In the genomic region with DNA sequence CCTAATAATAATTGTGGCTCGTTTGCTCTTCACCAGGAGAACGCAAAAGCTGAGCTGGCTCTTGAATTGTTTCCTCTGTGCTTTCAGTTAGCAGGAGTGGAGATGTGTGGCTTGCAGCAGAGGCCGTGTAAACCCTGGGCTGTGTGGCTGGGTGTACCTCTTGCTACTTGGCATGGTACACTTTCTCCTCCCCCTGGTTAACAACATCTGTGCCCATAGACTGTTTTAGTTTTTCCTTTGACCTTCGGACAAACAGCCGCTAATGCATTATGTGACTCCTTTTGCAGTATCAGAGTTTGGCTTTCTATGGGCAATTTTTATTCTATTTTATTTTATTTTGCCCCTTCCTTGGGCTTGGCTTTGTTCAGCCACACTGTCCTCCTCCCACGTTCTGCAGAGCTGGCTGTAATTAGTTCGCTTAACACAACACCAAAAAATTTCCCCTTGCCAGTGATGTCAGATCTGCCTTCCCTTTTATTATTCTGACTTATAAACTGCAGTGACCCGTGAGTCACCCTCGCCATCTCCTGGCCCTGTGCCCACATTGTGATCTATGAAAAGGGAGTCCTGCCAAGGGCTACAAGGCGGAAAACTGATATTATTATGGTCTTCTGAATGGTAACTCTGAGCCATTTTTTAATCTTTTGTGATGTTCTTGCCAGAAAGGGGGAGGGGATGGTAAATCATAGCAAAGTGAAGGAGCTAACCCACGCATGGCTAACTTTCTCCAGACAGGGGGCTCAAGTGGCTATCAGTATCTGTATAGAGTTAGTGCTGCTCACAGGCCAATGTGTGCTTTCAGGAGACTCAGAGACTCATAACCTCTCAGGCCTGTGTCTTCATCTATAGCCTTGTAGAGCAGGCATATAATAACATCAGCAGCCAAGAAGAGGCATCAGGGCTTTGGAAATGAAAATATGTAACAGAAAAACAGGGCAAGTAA, we compare ENCODE assay signal across 8 mouse cellular contexts.
DNase-seq lines count a peak whose midpoint lies in the region; ATAC-seq and TF ChIP-seq lines count a peak whose summit lies in the region.

No protein-coding gene starts in this region.

- H3K9ac ChIP-seq in intestine, embryonic 16.5 days (ENCODE audit: low read depth, low read length) = no peak overlapping the region
- H3K9ac ChIP-seq in liver, postnatal 0 days (replicated peaks) = no peak overlapping the region

- H3K4me1 ChIP-seq in intestine, embryonic 16.5 days (ENCODE audit: control insufficient read depth, insufficient read depth, low read length) = peaks cover 26% of the 10 kb centered on the region
- peaks cover 8% of the 10 kb centered on the region; the same call in 1 of the 2 replicates for H3K4me1 ChIP-seq in liver, postnatal 0 days (ENCODE audit: insufficient read depth)

- no peak for TF ChIP-seq CTCF in liver, postnatal 0 days (IDR thresholded peaks at IDR 0.05; ENCODE audit: low read depth)

- ATAC-seq in intestine, embryonic 16.5 days = peak; percentile 57
- peak; percentile 50 for ATAC-seq in liver, postnatal 0 days

- no peaks in the 10 kb centered on the region for H3K9me3 ChIP-seq in intestine, embryonic 16.5 days (ENCODE audit: control insufficient read depth, low read length)
- H3K9me3 ChIP-seq in liver, postnatal 0 days (ENCODE audit: low read length) = no peaks in the 10 kb centered on the region

- peak; percentile 36 for DNase-seq in 3134 (ENCODE audit: extremely low read depth, insufficient read length, low spot score)
- peak; percentile 92 for DNase-seq in adrenal gland, postnatal 14 days
- peak; percentile 97 for DNase-seq in heart, adult 11 months
- DNase-seq in liver, postnatal 0 days = peak; percentile 49
- peak; percentile 72 for DNase-seq in ovary, postnatal 36 days (ENCODE audit: low spot score)
- DNase-seq in layer of hippocampus, postnatal 25 days (ENCODE audit: extremely low spot score in 1 of 2, low spot score in 1 of 2) = no peak
- no peak for DNase-seq in thymus, postnatal 36 days

- no peak overlapping the region for H3K4me2 ChIP-seq in intestine, embryonic 16.5 days (ENCODE audit: low read depth, low read length)
- no peak overlapping the region for H3K4me2 ChIP-seq in liver, postnatal 0 days (ENCODE audit: low read depth, low read length)

- H3K36me3 ChIP-seq in intestine, embryonic 16.5 days (ENCODE audit: control insufficient read depth, insufficient read depth, low read length) = no peaks in the 10 kb centered on the region
- peaks cover 3% of the 10 kb centered on the region; the same call in 1 of the 2 replicates for H3K36me3 ChIP-seq in liver, postnatal 0 days (replicated peaks; ENCODE audit: insufficient read depth, low read length)

- 0 out of 2 replicates have a peak overlapping the region, but pooled peaks have one; percentile 1 for H3K27ac ChIP-seq in intestine, embryonic 16.5 days (ENCODE audit: low read length)
- H3K27ac ChIP-seq in liver, postnatal 0 days (ENCODE audit: low read depth) = no peak overlapping the region

- no peaks in the 10 kb centered on the region for H3K27me3 ChIP-seq in intestine, embryonic 16.5 days (replicated peaks; ENCODE audit: control insufficient read depth, insufficient read depth, low read length)
- H3K27me3 ChIP-seq in liver, postnatal 0 days (ENCODE audit: insufficient read depth, low read length) = no peaks in the 10 kb centered on the region

- H3K4me3 ChIP-seq in intestine, embryonic 16.5 days (ENCODE audit: low read length) = no peak overlapping the region
- H3K4me3 ChIP-seq in liver, postnatal 0 days (ENCODE audit: low read depth, low read length) = no peak overlapping the region

- TF ChIP-seq EP300 in liver, postnatal 0 days (IDR thresholded peaks at IDR 0.05; ENCODE audit: low read depth) = peak; percentile 11; the same call in 1 of the 2 replicates

- WGBS in intestine, embryonic 16.5 days = 30% methylated on average over 11 of the region's 11 CpGs
- 61% methylated on average over 11 of the region's 11 CpGs for WGBS in liver, postnatal 0 days (ENCODE audit: insufficient replicate concordance)

Comparison
In these comparisons a context has a peak if more than half of its experiments do, and no peak if none do; other contexts are left out.
1. DNase-seq: peak in 3134 (single experiment), adrenal gland, postnatal 14 days (single experiment), heart, adult 11 months (single experiment), liver, postnatal 0 days (single experiment) and ovary, postnatal 36 days (single experiment); none in layer of hippocampus, postnatal 25 days (0 of 2) and thymus, postnatal 36 days (0 of 2).